Mouse (Mus musculus): ENCODE data around the gene Ptpn5.

DNA sequence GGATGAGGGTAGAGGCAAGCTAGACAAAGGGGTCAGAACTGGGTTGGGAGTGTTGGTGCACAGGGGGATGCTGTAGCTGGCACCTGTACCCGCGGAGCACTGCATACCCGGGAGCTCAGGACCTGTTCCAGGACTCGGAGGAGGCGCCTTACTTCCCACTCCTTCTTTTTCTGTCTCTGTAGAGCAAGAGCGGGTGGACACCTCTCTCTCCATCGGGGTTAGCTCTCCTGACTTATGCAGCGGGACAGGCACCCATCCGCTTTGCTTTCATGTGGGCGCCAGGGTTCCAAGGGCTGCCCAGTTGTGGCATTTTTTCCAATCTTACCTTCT lies 588 bp downstream of the Ptpn5 start:
- TF ChIP-seq CTCF (IDR thresholded peaks at IDR 0.05) (no peak), EP300 (IDR thresholded peaks at IDR 0.05) (no peak)
